Mouse (Mus musculus) intestine, embryonic 16.5 days (tissue): Measurements from ENCODE around the gene Ly86. TPM values are rescaled to one million over a fixed set of nuclear protein-coding genes. Genes with fewer than 3 reads are reported as not detected.

Experiments
- ATAC-seq: fragments of 200-750 bp; cut with Nextera tagmentation; 2 replicates; pipeline ENCODE4 v1.8.0; 2017; ENCODE audit warnings: moderate TSS enrichment, moderate library complexity
- H3K27ac ChIP-seq: fragments of 300-500 bp; sonication (generic); 2 replicates; pipeline ENCODE4 v1.5.1; 2014; ENCODE audit warnings: mild to moderate bottlenecking, low read length
- H3K27me3 ChIP-seq: fragments of 300-500 bp; sonication (generic); replicated peaks from 2 replicates; pipeline ENCODE4 v1.6.1; 2014; ENCODE audit warnings: low read length, control low read depth, mixed read lengths; ENCODE audit not compliant: control insufficient read depth, insufficient read depth
- H3K36me3 ChIP-seq: fragments of 300-500 bp; sonication (generic); 2 replicates; pipeline ENCODE4 v1.6.1; 2014; ENCODE audit warnings: low read length, control low read depth; ENCODE audit not compliant: control insufficient read depth, insufficient read depth
- H3K4me1 ChIP-seq: fragments of 300-500 bp; sonication (generic); 2 replicates; pipeline ENCODE4 v1.6.1; 2014; ENCODE audit warnings: low read length, control low read depth, mixed read lengths; ENCODE audit not compliant: control insufficient read depth, insufficient read depth
- H3K4me2 ChIP-seq: fragments of 300-500 bp; sonication (generic); 2 replicates; pipeline ENCODE4 v1.6.1; 2014; ENCODE audit warnings: low read depth, low read length, control low read depth
- H3K4me3 ChIP-seq: fragments of 300-500 bp; sonication (generic); 2 replicates; pipeline ENCODE4 v1.5.1; 2014; ENCODE audit warnings: mild to moderate bottlenecking, low read length
- H3K9ac ChIP-seq: fragments of 300-500 bp; sonication (generic); 2 replicates; pipeline ENCODE4 v1.6.1; 2014; ENCODE audit warnings: low read depth, low read length
- H3K9me3 ChIP-seq: fragments of 300-500 bp; sonication (generic); 2 replicates; pipeline ENCODE4 v1.6.1; 2016; ENCODE audit warnings: low read length, control low read depth; ENCODE audit not compliant: control insufficient read depth
- WGBS: fragments of 180-500 bp; shearing (Covaris S2); extraction: QIAGEN DNeasy Blood & Tissue Kit; methylation state at CpG from one replicate; pipeline ENCODE4 v1.1.7; 2014; 5-methylcytosine and 5-hydroxymethylcytosine counted together
- polyA plus RNA-seq: library from polyadenylated mRNA; unstranded; fragments of >200 nt; fragmentation: Nextera tagmentation; extraction: Ambion mirVana; gene quantifications from 2 replicates; pipeline ENCODE4 v1.2.1, GENCODE M21; 2015

The Ly86 gene
- polyA plus RNA-seq, 1 experiment from 2014 or later, result 11.2 TPM

- no peaks in the 10 kb centered on the region for H3K9me3 ChIP-seq
- ATAC-seq, result peak; percentile 78
- peaks cover 3% of the 10 kb centered on the region; the same call in 1 of the 2 replicates for H3K4me1 ChIP-seq
- peak overlapping the region; percentile 68 for H3K9ac ChIP-seq
- no peaks in the 10 kb centered on the region for H3K27me3 ChIP-seq
- H3K27ac ChIP-seq, result peak overlapping the region; percentile 39
- H3K4me3 ChIP-seq, result peak overlapping the region; percentile 52
- H3K36me3 ChIP-seq, result no peaks in the 10 kb centered on the region
- peak overlapping the region; percentile 81 for H3K4me2 ChIP-seq
- 2% methylated on average over 19 of the region's 19 CpGs for WGBS
Observed at GRCm38 (mm10) chr13:37434137-37434772, 89.2 kb downstream of the Ly86 start.

- H3K27ac ChIP-seq, result peak overlapping the region; percentile 39; the same call in 1 of the 2 replicates
- peaks cover 3% of the 10 kb centered on the region; the same call in 1 of the 2 replicates for H3K4me1 ChIP-seq
- no peaks in the 10 kb centered on the region for H3K27me3 ChIP-seq
- WGBS, result 23% methylated on average over 9 of the region's 9 CpGs
- H3K4me2 ChIP-seq, result peak overlapping the region; percentile 81
- no peaks in the 10 kb centered on the region for H3K36me3 ChIP-seq
- H3K9ac ChIP-seq, result peak overlapping the region; percentile 68
- H3K9me3 ChIP-seq, result no peaks in the 10 kb centered on the region
- no peak for ATAC-seq
- H3K4me3 ChIP-seq, result peak overlapping the region; percentile 52
Observed at GRCm38 (mm10) chr13:37434841-37435240, 89.8 kb downstream of the Ly86 start.

- H3K4me3 ChIP-seq, result no peak overlapping the region
- H3K9ac ChIP-seq, result no peak overlapping the region
- ATAC-seq, result no peak
- no peak overlapping the region for H3K4me2 ChIP-seq
- 39% methylated on average over 18 of the region's 18 CpGs for WGBS
- no peaks in the 10 kb centered on the region for H3K27me3 ChIP-seq
- no peaks in the 10 kb centered on the region for H3K36me3 ChIP-seq
- no peaks in the 10 kb centered on the region for H3K9me3 ChIP-seq
- H3K4me1 ChIP-seq, result peaks cover 14% of the 10 kb centered on the region
- H3K27ac ChIP-seq, result no peak overlapping the region
Observed at GRCm38 (mm10) chr13:37436267-37437013, 91.4 kb downstream of the Ly86 start.

- Histone ChIP-seq H3K36me3 (no peaks in the 10 kb centered on the region), H3K4me3 (no peak overlapping the region), H3K9ac (no peak overlapping the region), H3K27ac (no peak overlapping the region), H3K4me2 (no peak overlapping the region), H3K9me3 (no peaks in the 10 kb centered on the region), H3K27me3 (no peaks in the 10 kb centered on the region), H3K4me1 (peaks cover 15% of the 10 kb centered on the region)
- WGBS, result 84% methylated on average over 4 of the region's 4 CpGs
- ATAC-seq, result no peak
Observed at GRCm38 (mm10) chr13:37438788-37439187, 93.8 kb downstream of the Ly86 start.

GRCm38 (mm10) chr13:37439477-37439876, 94.5 kb downstream of the Ly86 start:
- no peaks in the 10 kb centered on the region for H3K9me3 ChIP-seq
- no peak overlapping the region for H3K4me2 ChIP-seq
- no peak overlapping the region for H3K27ac ChIP-seq
- no peak overlapping the region for H3K4me3 ChIP-seq
- peaks cover 15% of the 10 kb centered on the region for H3K4me1 ChIP-seq
- 72% methylated on average over 7 of the region's 7 CpGs for WGBS
- no peak for ATAC-seq
- no peaks in the 10 kb centered on the region for H3K27me3 ChIP-seq
- no peaks in the 10 kb centered on the region for H3K36me3 ChIP-seq
- no peak overlapping the region for H3K9ac ChIP-seq

GRCm38 (mm10) chr13:37439941-37440340, 94.9 kb downstream of the Ly86 start:
- no peak overlapping the region for H3K27ac ChIP-seq
- H3K36me3 ChIP-seq, result no peaks in the 10 kb centered on the region
- H3K4me3 ChIP-seq, result no peak overlapping the region
- no peak for ATAC-seq
- no peak overlapping the region for H3K4me2 ChIP-seq
- no peaks in the 10 kb centered on the region for H3K27me3 ChIP-seq
- H3K9me3 ChIP-seq, result no peaks in the 10 kb centered on the region
- WGBS, result 78% methylated on average over 8 of the region's 8 CpGs
- no peak overlapping the region for H3K9ac ChIP-seq
- peaks cover 12% of the 10 kb centered on the region for H3K4me1 ChIP-seq

- Histone ChIP-seq H3K9me3 (no peaks in the 10 kb centered on the region), H3K27me3 (no peaks in the 10 kb centered on the region), H3K4me3 (no peak overlapping the region), H3K4me1 (peaks cover 12% of the 10 kb centered on the region), H3K9ac (no peak overlapping the region), H3K36me3 (no peaks in the 10 kb centered on the region), H3K27ac (no peak overlapping the region), H3K4me2 (no peak overlapping the region)
- ATAC-seq, result peak; percentile 26; the same call in 1 of the 2 replicates
- WGBS, result 51% methylated on average over 11 of the region's 11 CpGs
Observed at GRCm38 (mm10) chr13:37440593-37441307, 95.7 kb downstream of the Ly86 start.

GRCm38 (mm10) chr13:37442058-37442457, 97.0 kb downstream of the Ly86 start:
- H3K4me3 ChIP-seq, result no peak overlapping the region
- H3K4me2 ChIP-seq, result no peak overlapping the region
- no peak overlapping the region for H3K27ac ChIP-seq
- no peaks in the 10 kb centered on the region for H3K36me3 ChIP-seq
- no peaks in the 10 kb centered on the region for H3K27me3 ChIP-seq
- no peak for ATAC-seq
- WGBS, result 31% methylated on average over 4 of the region's 4 CpGs
- H3K9me3 ChIP-seq, result no peaks in the 10 kb centered on the region
- no peak overlapping the region for H3K9ac ChIP-seq
- H3K4me1 ChIP-seq, result peaks cover 12% of the 10 kb centered on the region

- 50% methylated on average over 7 of the region's 7 CpGs for WGBS
- Histone ChIP-seq H3K36me3 (no peaks in the 10 kb centered on the region), H3K27me3 (no peaks in the 10 kb centered on the region), H3K9me3 (no peaks in the 10 kb centered on the region), H3K4me2 (no peak overlapping the region), H3K9ac (no peak overlapping the region), H3K27ac (no peak overlapping the region), H3K4me3 (no peak overlapping the region), H3K4me1 (peaks cover 12% of the 10 kb centered on the region)
- ATAC-seq, result no peak
Observed at GRCm38 (mm10) chr13:37442531-37442930, 97.5 kb downstream of the Ly86 start.
